Mouse (Mus musculus): ENCODE data around the gene Ets1.

- TF ChIP-seq POLR2AphosphoS5 (IDR thresholded peaks at IDR 0.05; ENCODE audit: insufficient replicate concordance, low read depth, low read length) (no peak), GATA2 (IDR thresholded peaks at IDR 0.05; ENCODE audit: borderline replicate concordance, low read depth, low read length) (no peak)
These were observed 60.7 kb downstream of the Ets1 start for GRCm38 (mm10) chr9:32696717-32697116.

All from G1E (cell line).